In genomic region chr5:107287908-107288267, GRCm38 (mm10) we compare ENCODE assay signal across 9 mouse cellular contexts. TPM values are rescaled to one million over a fixed set of nuclear protein-coding genes. Genes with fewer than 3 reads are reported as not detected.
DNase-seq lines count a peak whose midpoint lies in the region; ATAC-seq and TF ChIP-seq lines count a peak whose summit lies in the region.
"Had no signal": no experiment of that assay in that cellular context is flagged by ENCODE, and none has a peak within 500 bp of the region (broad histone marks: within the 10 kb centered on the region; RNA-seq: fewer than 3 reads in every experiment).

No protein-coding gene starts in this region.

- ATAC-seq in lung, postnatal 0 days = no peak
- ATAC-seq in neural tube, embryonic 15.5 days (ENCODE audit: low FRiP score) = no peak

- TF ChIP-seq EP300 in lung, postnatal 0 days (IDR thresholded peaks at IDR 0.05) = no peak

- H3K36me3 ChIP-seq in lung, postnatal 0 days (ENCODE audit: insufficient read depth, low read length) = no peaks in the 10 kb centered on the region
- H3K36me3 ChIP-seq in limb, embryonic 10.5 days = no peaks in the 10 kb centered on the region
- H3K36me3 ChIP-seq in neural tube, embryonic 15.5 days = no peaks in the 10 kb centered on the region

- no peaks in the 10 kb centered on the region for H3K27me3 ChIP-seq in lung, postnatal 0 days (replicated peaks; ENCODE audit: insufficient read depth, low read length)
- peaks cover 23% of the 10 kb centered on the region for H3K27me3 ChIP-seq in limb, embryonic 10.5 days (ENCODE audit: low read depth, poor library complexity, severe bottlenecking)
- H3K27me3 ChIP-seq in neural tube, embryonic 15.5 days (replicated peaks) = peaks cover 8% of the 10 kb centered on the region; the same call in 1 of the 2 replicates

- H3K4me2 ChIP-seq in lung, postnatal 0 days (replicated peaks; ENCODE audit: low read depth, low read length) = peak overlapping the region; percentile 87
- H3K4me2 ChIP-seq in neural tube, embryonic 15.5 days = peak overlapping the region; percentile 87

- whole genome bisulfite sequencing in lung, postnatal 0 days = 36% methylated on average over 5 of the region's 5 CpGs
- 43% methylated on average over 5 of the region's 5 CpGs for WGBS in limb, embryonic 10.5 days
- 52% methylated on average over 5 of the region's 5 CpGs for WGBS in neural tube, embryonic 15.5 days

- H3K27ac ChIP-seq in lung, postnatal 0 days (ENCODE audit: low read length) = peak overlapping the region; percentile 95
- no peak overlapping the region for H3K27ac ChIP-seq in limb, embryonic 10.5 days
- H3K27ac ChIP-seq in neural tube, embryonic 15.5 days (replicated peaks) = no peak overlapping the region
- H3K27ac ChIP-seq: macrophage had no signal

- H3K9me3 ChIP-seq in lung, postnatal 0 days (ENCODE audit: low read length) = no peaks in the 10 kb centered on the region
- H3K9me3 ChIP-seq in limb, embryonic 10.5 days (replicated peaks) = no peaks in the 10 kb centered on the region
- no peaks in the 10 kb centered on the region for H3K9me3 ChIP-seq in neural tube, embryonic 15.5 days (replicated peaks)

- no peak for TF ChIP-seq CTCF in lung, postnatal 0 days (IDR thresholded peaks at IDR 0.05)

- H3K4me1 ChIP-seq in lung, postnatal 0 days (ENCODE audit: insufficient read depth, low read depth, low read length) = no peaks in the 10 kb centered on the region
- peaks cover 39% of the 10 kb centered on the region for H3K4me1 ChIP-seq in limb, embryonic 10.5 days
- peaks cover 20% of the 10 kb centered on the region for H3K4me1 ChIP-seq in neural tube, embryonic 15.5 days

- DNase-seq in adrenal gland, adult (ENCODE audit: inconsistent age in 2 of 2, low spot score in 1 of 2) = peak; percentile 37 to 79
- DNase-seq in adrenal gland, postnatal 14 days = no peak
- peak; percentile 30 for DNase-seq in lung, postnatal 0 days (ENCODE audit: low spot score)
- DNase-seq in lung, postnatal 25 days (ENCODE audit: low spot score) = no peak
- DNase-seq in limb, embryonic 10.5 days (ENCODE audit: low spot score) = no peak
- DNase-seq in urinary bladder, adult 18-20 months (ENCODE audit: low spot score in 2 of 2) = no peak
- no peak for DNase-seq in thymus, postnatal 10 days (ENCODE audit: low spot score in 2 of 2)

- peak overlapping the region; percentile 86 for H3K4me3 ChIP-seq in lung, postnatal 0 days (ENCODE audit: low read depth, low read length)
- H3K4me3 ChIP-seq in limb, embryonic 10.5 days = peak overlapping the region; percentile 78
- H3K4me3 ChIP-seq in neural tube, embryonic 15.5 days (replicated peaks) = peak overlapping the region; percentile 69

- peak overlapping the region; percentile 81 for H3K9ac ChIP-seq in lung, postnatal 0 days (replicated peaks; ENCODE audit: low read depth)
- H3K9ac ChIP-seq in neural tube, embryonic 15.5 days (replicated peaks) = peak overlapping the region; percentile 70; the same call in 1 of the 2 replicates

RNA-seq across cellular contexts. Expression of gene Tgfbr3, which starts 1.5 kb away (rescaled TPM):
- total RNA-seq in adrenal gland, postnatal 14 days (2021) = 144 and 161 TPM in 2 replicates
- 21.4 and 21.5 TPM in 2 replicates for polyA plus RNA-seq in lung, postnatal 0 days (2015; fragmentation: Nextera tagmentation; extraction: Ambion mirVana)
- polyA plus RNA-seq in limb, embryonic 10.5 days (2016; fragmentation: Nextera tagmentation; extraction: Ambion mirVana) = 12.1 and 13.6 TPM in 2 replicates
- 6.6 and 10.1 TPM in 2 replicates for polyA plus RNA-seq in neural tube, embryonic 15.5 days (2015; fragmentation: Nextera tagmentation; extraction: Ambion mirVana)

RNA-seq across cellular contexts. Expression of gene Brdt, which starts 43.1 kb away (rescaled TPM):
- total RNA-seq in adrenal gland, postnatal 14 days (2021) = 3.5 and 4.5 TPM in 2 replicates
- polyA plus RNA-seq in lung, postnatal 0 days (2015; fragmentation: Nextera tagmentation; extraction: Ambion mirVana) = 1.5 and 1.6 TPM in 2 replicates
- polyA plus RNA-seq in limb, embryonic 10.5 days (2016; fragmentation: Nextera tagmentation; extraction: Ambion mirVana) = 0.73 and 1.3 TPM in 2 replicates
- 4.3 and 4.7 TPM in 2 replicates for polyA plus RNA-seq in neural tube, embryonic 15.5 days (2015; fragmentation: Nextera tagmentation; extraction: Ambion mirVana)

Comparison
In these comparisons a context has a peak if more than half of its experiments do, and no peak if none do; other contexts are left out.
1. DNase-seq: peak in adrenal gland, adult (2 of 2) and lung, postnatal 0 days (single experiment); none in adrenal gland, postnatal 14 days (single experiment), lung, postnatal 25 days (single experiment), limb, embryonic 10.5 days (single experiment), urinary bladder, adult 18-20 months (0 of 2) and thymus, postnatal 10 days (0 of 2).
2. Peak in every context shown above with its lines, with median percentiles within 50 percentile points of each other: H3K4me3 ChIP-seq.